Mouse (Mus musculus) kidney, postnatal 25 days (tissue): ENCODE measurements at regions not wholly inside any gene's neighbourhood (a gene's known extent, or its start where the extent isn't known, plus 50 kb on each side); places are given as distances from the start of the nearest gene placed in this dataset.
"Not testable (repeated sequence)": the region's sequence is repeated elsewhere in the genome, so short reads cannot be mapped to it uniquely, and the experiment has no call there.

ENCODE experiments used
- DNase-seq, 2 experiments: peaks; one replicate each; pipeline ENCODE4 v3.0.0; 2021; ENCODE audit warnings: mixed read lengths in 2 of 2

- DNase-seq = no peak
Measured at GRCm38 (mm10) chr4:21464456-21464855, 221.3 kb downstream of the Prdm13 start.

DNA sequence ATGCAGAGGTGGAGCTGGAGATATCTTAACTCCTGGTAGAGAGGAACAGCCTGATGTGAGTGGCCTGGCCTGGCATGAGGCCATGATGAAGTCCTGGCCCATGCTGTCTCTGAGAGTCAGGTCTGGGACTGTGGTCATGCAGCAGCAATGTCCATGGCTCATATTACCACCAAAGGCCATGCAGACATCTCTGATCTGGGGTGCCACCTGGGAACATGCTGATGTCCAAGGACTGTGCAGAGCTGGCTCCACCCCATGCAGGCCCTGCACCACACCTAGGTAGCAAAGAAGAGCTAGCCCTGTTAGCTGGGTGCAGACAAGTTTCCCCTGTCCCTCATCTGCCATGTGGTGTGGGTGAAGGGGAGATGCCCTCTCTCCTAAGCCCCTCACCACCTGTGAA lies 244.5 kb downstream of the Prdm13 start:
- no peak for DNase-seq

DNA sequence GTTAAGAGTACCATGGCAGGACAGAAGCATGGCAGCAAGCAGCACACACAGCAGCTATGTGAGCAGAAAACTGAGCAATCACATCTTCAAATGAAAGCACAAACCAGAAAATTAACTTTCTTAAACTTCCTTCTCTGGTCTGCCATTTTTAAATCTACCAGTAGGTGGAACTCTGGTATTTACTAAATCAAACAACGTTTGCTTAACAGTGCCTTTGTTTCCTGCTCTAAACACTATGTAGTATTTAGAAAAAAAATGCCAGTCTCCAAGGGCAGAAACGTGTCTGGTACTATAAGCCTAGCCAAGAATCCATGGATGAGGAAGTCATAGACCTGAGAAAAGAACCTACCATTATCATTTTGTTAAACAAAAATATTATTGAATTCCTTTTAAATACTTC lies 249.1 kb downstream of the Prdm13 start:
- no peak for DNase-seq

- DNase-seq = no peak
Measured at GRCm38 (mm10) chr4:21407850-21408249, 277.9 kb downstream of the Prdm13 start.

- no peak for DNase-seq
Measured at GRCm38 (mm10) chr4:21369314-21369713, 316.4 kb downstream of the Prdm13 start.

DNA sequence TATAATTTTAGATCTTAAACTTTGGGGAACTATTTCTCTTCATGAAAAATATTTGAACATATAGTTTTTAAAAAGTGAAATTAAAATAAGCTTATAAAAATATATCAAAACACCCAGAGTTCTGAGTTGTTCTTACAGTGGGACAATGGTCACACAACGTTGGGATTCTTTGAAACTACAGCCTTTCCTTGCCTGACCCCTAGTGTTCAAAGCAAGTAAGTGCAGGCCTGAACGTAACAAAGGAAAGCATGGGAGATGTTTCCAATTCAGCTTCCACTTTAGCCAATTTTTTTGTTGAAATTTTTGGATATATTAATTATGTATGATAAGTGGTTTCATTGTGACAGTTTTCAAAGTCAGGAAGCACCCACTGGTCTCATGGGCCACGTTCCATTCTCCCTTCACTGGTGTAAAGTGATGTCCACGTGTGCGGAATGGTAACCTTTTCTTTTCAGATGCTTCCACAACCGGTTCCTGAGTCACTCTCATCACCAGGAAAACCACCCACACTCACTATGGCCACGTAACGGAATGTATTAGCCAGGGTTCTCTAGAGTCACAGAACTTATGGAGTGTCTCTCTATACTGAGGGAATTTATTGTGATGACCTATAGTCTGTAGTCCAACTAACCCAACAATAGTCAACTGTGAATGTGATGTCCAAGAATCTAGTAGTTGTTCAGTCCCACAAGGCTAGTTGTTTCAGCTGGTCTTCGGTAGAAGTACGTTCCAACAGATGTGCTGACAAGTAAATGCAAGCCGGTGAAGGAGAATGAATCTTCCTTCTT lies 317.3 kb downstream of the Prdm13 start:
- peak in 1 of 2 experiments; percentile 4 for DNase-seq

DNA sequence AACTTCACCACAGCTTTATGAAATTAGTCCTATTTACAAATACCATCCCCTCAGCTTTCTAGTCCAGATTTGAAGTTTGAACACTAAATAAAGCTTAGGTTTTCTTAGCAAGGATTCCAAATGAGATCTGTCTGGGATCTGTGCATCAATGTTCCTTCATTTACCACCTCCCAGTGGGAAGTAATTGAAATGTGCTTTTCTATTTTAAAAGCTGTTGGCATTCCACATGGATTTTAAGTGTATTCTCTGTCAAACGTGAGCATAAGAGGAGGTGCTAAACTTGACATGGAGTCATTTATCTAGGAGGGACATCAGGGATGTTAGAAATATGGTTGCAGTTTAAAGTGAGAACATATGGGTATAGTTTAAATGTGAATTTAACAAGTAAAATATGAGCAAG lies 364.0 kb downstream of the Prdm13 start:
- DNase-seq = no peak

DNA sequence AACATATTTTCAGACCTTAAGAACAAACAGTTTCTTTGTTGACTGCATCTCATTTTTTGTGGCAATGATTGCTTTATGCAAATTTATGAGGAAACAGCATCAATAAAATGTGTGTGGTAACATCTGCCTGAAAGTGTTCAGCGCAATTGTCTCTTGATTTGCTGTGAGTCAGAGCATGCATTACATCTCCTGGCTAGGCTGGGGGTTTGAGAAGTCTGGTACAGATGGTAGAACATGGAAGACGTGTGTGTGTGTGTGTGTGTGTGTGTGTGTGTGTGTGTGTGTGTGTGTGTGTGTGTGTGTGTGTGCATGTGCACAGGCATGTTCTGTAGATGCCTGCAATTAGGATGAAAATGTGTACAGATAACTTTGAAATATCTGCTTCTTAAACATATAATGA lies 376.5 kb downstream of the Prdm13 start:
- DNase-seq = not testable (repeated sequence)

DNA sequence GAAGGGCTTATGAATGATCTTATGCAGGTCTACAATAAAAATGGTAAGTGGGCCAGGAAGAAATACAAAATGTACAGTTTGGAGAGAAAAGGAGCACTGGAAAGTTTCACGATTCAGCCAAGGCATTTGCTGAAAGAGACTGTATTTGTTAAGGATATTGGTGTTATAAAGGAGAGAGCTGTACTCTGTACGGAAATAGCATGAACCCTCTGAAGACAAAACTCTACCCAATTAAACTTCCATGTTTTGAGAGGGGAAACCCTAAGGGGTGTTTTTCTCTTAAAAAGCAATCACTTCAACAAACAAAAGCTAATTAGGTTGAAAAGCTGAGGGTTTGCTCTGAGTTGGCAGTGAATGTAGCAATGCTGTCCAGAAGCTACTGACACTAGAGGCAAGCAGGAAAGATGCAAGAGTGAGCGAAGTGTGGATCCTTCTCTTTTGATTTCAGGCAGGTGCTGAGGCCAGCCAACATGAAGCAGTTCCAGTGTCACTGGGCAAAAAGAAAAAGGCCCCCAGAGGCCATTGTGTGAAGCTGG lies 378.2 kb downstream of the Prdm13 start:
- DNase-seq = no peak

- no peak for DNase-seq
Measured at GRCm38 (mm10) chr4:21300141-21300540, 385.6 kb downstream of the Prdm13 start.

DNA sequence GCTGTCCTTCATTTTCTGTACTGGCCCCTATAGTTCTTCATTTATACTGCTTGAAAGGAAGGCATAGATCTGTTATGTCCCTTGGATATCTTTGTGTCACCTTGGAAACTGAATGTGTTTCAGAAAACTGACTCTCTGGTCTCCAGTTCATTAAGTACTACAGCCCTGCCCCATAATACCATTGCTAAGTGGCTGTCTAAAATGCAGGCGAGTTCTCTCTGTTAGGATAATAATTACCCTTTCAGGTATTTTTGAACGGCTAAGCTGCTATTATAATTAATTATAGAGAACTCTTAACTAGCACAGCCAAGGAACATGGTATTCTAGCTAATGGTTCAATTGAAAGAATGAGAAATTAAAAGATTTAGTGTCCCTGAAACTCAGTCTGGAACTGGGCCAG lies 418.5 kb downstream of the Prdm13 start:
- DNase-seq = no peak

GRCm38 (mm10) chr4:21266886-21267285 lies 418.9 kb downstream of the Prdm13 start:
- no peak for DNase-seq

DNA sequence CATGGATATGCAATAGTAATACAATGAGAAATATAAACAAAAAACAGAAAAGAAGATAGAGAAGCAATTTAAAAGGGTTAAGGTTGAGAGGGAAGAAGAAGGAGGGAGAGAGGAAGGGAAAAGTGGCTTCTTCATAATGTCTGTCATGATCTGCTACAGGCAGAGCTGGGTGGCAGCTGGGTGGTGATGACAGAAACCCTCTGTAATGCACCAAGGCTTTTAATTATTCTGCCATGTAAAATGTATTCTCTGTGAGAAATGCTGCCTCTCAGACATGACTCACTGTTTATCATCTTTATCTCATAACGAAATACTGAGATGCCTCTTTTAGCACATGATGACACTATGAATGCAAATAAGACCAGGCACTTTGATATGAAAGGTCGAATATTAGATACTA lies 435.4 kb downstream of the Prdm13 start:
- no peak for DNase-seq

DNA sequence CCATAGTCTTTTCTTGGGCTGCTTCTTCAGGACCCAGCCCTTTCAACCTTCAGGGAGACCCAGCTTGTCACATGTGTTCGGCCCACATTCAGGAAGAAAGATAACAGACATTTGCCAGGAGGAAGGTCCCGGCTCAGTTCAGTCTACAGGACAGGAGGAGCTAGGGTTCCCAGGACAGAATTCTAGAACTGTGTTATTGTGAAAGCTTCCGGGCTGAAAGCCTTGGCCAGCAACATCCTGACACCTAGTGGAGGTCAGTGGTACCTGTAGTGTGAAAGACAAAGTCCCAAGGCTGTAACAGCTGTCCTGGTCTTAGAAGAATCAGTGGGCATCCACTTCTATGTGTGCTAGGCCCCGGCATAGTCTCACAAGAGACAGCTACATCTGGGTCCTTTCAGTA lies 463.1 kb downstream of the Prdm13 start:
- DNase-seq = peak; percentile 39 to 42

DNA sequence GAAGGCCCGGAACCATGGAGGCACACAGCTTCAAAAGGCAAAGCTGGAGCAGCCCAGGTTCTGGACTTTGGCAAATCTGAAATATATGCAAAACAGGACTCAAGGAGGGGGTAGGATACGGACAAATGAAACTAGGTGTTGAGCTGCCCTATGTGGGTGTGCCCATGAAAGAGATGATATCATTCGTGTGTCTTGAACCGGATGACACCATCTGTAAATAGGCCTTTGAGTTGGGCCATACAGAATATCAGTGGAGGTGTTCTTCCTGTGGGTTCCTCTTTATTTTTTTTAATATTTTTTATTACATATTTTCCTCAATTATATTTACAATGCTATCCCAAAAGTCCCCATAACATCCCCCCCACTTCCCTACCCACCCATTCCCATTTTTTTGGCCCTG lies 478.1 kb downstream of the Prdm13 start:
- DNase-seq = no peak

GRCm38 (mm10) chr4:21195620-21196019 lies 490.1 kb downstream of the Prdm13 start:
- no peak for DNase-seq

DNA sequence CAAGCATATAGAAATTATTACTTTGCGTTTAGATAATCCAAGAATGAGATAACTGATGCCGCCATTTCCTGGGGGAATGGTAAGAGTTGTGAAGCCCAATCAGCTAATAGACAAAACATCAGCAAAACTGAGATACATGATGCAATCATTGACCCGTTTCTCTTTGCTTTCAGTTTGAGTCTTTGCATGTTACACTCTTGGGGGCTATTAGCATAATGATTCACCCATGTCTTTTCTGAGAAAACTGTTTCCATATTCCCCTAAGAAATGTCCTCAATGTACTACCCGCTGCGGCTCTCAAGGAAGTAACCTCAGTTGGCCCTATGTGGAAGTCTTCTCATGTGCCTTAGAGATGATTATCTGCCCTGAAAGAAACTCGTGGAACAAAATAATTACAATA lies 512.0 kb downstream of the Prdm13 start:
- no peak for DNase-seq

GRCm38 (mm10) chr4:21173019-21173418 lies 512.7 kb downstream of the Prdm13 start:
- no peak for DNase-seq

- no peak for DNase-seq
Measured at GRCm38 (mm10) chr4:21170734-21171133, 515.0 kb downstream of the Prdm13 start.

- DNase-seq = no peak
Measured at GRCm38 (mm10) chr4:21162124-21162523, 523.6 kb downstream of the Prdm13 start.

- DNase-seq = no peak
Measured at GRCm38 (mm10) chr4:21125892-21126291, 559.9 kb downstream of the Prdm13 start.

- DNase-seq = no peak
Measured at GRCm38 (mm10) chr4:21095741-21096140, 590.0 kb downstream of the Prdm13 start.

DNA sequence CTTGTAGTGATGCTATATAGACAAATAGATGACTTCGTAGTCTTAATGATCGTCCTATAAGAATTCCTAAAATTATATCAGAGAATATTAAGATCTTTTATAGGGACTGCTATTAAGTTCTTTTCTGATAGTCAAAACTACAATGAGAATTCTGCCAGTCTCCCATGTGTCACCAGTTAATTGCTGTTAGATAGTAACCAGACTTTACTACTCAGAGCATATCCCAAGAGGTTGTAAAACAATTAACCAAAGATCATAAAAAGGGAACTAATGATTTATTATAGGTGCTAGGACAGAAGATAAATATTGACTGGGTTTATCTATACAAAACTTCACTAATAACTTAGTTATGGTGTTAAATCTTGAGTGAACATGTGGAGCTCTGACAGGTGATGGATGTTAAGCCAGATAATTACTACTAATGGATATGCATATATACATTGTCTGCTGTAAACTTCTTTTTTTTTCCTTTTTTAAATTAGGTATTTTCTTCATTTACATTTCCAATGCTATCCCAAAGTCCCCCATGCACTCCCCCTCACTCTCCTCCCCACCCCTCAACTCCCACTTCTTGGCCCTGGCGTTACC lies 615.5 kb downstream of the Prdm13 start:
- no peak for DNase-seq
